Mouse (Mus musculus): ENCODE results near the gene Mrrf.

GRCm38 (mm10) chr2:36127973-36128372 lies 8.2 kb upstream of the Mrrf start:
- TF ChIP-seq EP300 (optimal IDR thresholded peaks at IDR 0.05): no peak
- TF ChIP-seq CTCF (IDR thresholded peaks at IDR 0.05; ENCODE audit: low read depth): no peak
